Mouse (Mus musculus) hindbrain, postnatal 0 days (tissue): Measurements from ENCODE around the gene Yy1. TPM values are rescaled to one million over a fixed set of nuclear protein-coding genes. Genes with fewer than 3 reads are reported as not detected.

ENCODE experiments used
- ATAC-seq: fragments of 200-750 bp; cut with Nextera tagmentation; 2 replicates; pipeline ENCODE4 v1.8.0; 2017; ENCODE audit warnings: mild to moderate bottlenecking, moderate TSS enrichment, moderate library complexity
- DNase-seq: peaks from one replicate; pipeline ENCODE4 v3.0.0-alpha.2; 2015; ENCODE audit warnings: low spot score
- H3K27ac ChIP-seq: fragments of 300-500 bp; sonication (generic); 2 replicates; pipeline ENCODE4 v1.5.1; 2014; ENCODE audit warnings: mild to moderate bottlenecking
- H3K27me3 ChIP-seq: fragments of 300-500 bp; sonication (generic); 2 replicates; pipeline ENCODE4 v1.6.1; 2014; ENCODE audit warnings: low read length, mixed read lengths; ENCODE audit not compliant: insufficient read depth
- H3K36me3 ChIP-seq: fragments of 300-500 bp; sonication (generic); 2 replicates; pipeline ENCODE4 v1.6.1; 2014; ENCODE audit warnings: low read length, mixed read lengths; ENCODE audit not compliant: insufficient read depth
- H3K4me1 ChIP-seq: fragments of 300-500 bp; sonication (generic); 2 replicates; pipeline ENCODE4 v1.6.1; 2014; ENCODE audit warnings: antibody characterized with exemption, low read length, mixed read lengths; ENCODE audit not compliant: insufficient read depth
- H3K4me2 ChIP-seq: fragments of 300-500 bp; sonication (generic); 2 replicates; pipeline ENCODE4 v1.6.1; 2014; ENCODE audit warnings: low read depth, mild to moderate bottlenecking, low read length, moderate library complexity, mixed read lengths
- H3K4me3 ChIP-seq: fragments of 300-500 bp; sonication (generic); 2 replicates; pipeline ENCODE4 v1.5.1; 2014; ENCODE audit warnings: low read length
- H3K9ac ChIP-seq: fragments of 300-500 bp; sonication (generic); replicated peaks from 2 replicates; pipeline ENCODE4 v1.6.1; 2014; ENCODE audit warnings: mild to moderate bottlenecking, low read length, moderate library complexity, mixed read lengths
- H3K9me3 ChIP-seq: fragments of 300-500 bp; sonication (generic); 2 replicates; pipeline ENCODE4 v1.6.1; 2016; ENCODE audit warnings: low read length, mixed read lengths
- CTCF ChIP-seq: IDR thresholded peaks from 2 replicates; pipeline ENCODE4 v1.5.1; 2016; ENCODE audit warnings: antibody characterized with exemption, control low read depth, low read depth
- WGBS: fragments of 180-500 bp; shearing (Covaris S2); extraction: QIAGEN DNeasy Blood & Tissue Kit; methylation state at CpG from one replicate; pipeline ENCODE4 v1.1.7; 2014; 5-methylcytosine and 5-hydroxymethylcytosine counted together
- polyA plus RNA-seq: library from polyadenylated mRNA; unstranded; fragments of >200 nt; fragmentation: Nextera tagmentation; extraction: Ambion mirVana; gene quantifications from 2 replicates; pipeline ENCODE4 v1.2.1, GENCODE M21; 2015
- total RNA-seq: library from RNA; depleted of rRNA; stranded (reverse); fragments of >200 nt; gene quantifications from 2 replicates; pipeline ENCODE4 v1.2.3, GENCODE M21; 2014

The Yy1 gene
- total and polyA plus RNA-seq, 2 experiments from 2014 or later, result 7.9 to 30.2 TPM

DNA sequence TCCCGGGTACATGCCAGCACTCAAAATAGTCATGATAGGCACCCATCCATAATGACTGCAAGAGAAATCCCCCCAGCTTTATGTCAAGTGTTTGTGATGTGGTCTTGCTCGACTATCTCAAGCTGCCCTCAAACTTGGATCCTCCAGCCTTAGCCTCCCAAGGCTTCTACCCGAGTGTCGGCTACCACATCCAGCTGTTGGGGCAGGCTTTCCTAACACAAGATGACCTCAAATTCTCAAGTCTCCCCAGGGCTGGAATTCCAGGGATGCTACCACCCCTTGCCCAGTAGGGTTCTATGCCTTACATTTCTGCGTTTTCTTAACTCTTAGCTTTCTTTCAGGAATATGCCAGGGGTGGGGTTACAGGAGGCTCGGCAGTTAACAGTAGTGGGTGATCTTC is 37.6 kb downstream of the Yy1 start:
- no peaks in the 10 kb centered on the region for H3K36me3 ChIP-seq

DNA sequence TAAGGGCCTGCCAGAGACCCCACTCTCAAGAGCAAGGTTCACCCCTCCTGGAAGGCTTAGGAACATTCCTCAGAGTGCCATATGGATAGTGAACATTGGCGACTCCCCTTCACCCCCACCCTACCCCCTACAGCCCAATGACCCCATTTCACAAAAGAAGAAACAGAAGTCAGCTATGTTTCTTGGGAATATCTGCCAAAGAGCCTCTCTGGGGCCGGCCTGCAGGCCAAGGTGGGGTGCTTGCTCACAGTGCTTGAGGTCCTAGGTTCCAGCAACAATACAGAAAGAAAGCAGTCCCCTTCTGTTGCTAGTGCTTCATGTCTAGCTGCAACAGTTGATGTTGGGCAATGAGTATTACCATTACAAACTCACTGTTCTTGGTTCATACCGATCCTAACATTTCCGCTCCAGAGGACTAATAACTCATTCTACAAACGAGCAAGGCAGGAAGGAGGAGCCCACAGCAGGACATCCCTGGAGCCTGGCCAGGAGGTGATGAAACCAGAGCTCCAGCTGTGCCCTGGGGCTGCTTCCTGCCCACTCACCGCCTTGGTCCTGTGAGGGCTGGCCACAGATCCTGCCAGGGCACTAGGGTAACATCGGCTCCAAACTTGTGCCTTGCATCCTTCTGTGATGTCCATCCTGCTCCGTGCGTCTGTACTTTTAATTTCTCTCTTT is 39.3 kb downstream of the Yy1 start:
- Histone ChIP-seq H3K4me1 (peaks cover 33% of the 10 kb centered on the region), H3K4me2 (peak overlapping the region; percentile 8; the same call in 1 of the 2 replicates), H3K36me3 (no peaks in the 10 kb centered on the region), H3K27me3 (no peaks in the 10 kb centered on the region), H3K9ac (no peak overlapping the region), H3K9me3 (no peaks in the 10 kb centered on the region), H3K27ac (no peak overlapping the region; the same call in 1 of the 2 replicates), H3K4me3 (no peak overlapping the region)
- DNase-seq (peak; percentile 35), ATAC-seq (no peak)
- TF ChIP-seq CTCF, result no peak
- 41% methylated on average over 9 of the region's 9 CpGs for WGBS

More for the DNA sequence above, 37.6 kb downstream of the Yy1 start:
- ATAC-seq (no peak), DNase-seq (no peak)
- H3K9me3 ChIP-seq, result no peaks in the 10 kb centered on the region
- H3K27ac ChIP-seq, result no peak overlapping the region
- no peak overlapping the region for H3K4me3 ChIP-seq
- H3K4me1 ChIP-seq, result peaks cover 28% of the 10 kb centered on the region
- H3K4me2 ChIP-seq, result no peak overlapping the region
- WGBS, result 85% methylated on average over 6 of the region's 6 CpGs
- no peaks in the 10 kb centered on the region for H3K27me3 ChIP-seq
- TF ChIP-seq CTCF, result no peak
- no peak overlapping the region for H3K9ac ChIP-seq

DNA sequence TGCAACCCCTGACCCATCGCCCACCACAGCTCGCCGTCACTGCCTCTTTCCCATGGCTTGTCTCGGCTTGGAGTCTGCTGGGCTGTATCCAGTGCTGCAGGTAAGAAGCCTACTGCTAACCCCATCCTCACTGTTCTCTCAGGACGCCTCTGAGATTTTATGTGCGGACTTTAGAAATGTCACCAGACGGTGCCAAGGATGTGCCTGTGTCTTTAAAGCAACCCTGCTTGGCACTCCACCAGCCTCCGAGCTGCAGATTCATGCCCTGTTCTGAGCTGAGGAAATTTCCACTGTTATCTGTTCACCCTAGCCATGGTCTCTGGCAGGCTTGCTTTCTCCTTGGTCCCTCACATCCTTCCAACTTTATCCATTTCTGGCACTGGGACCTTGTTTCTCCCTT is 40.1 kb downstream of the Yy1 start:
- Histone ChIP-seq H3K36me3 (no peaks in the 10 kb centered on the region), H3K4me3 (no peak overlapping the region), H3K27ac (no peak overlapping the region), H3K27me3 (no peaks in the 10 kb centered on the region), H3K4me1 (peaks cover 40% of the 10 kb centered on the region), H3K4me2 (peak overlapping the region; percentile 8; the same call in 1 of the 2 replicates), H3K9ac (no peak overlapping the region), H3K9me3 (no peaks in the 10 kb centered on the region)
- WGBS, result 68% methylated on average over 8 of the region's 8 CpGs
- ATAC-seq (no peak), DNase-seq (peak; percentile 31)
- no peak for TF ChIP-seq CTCF

DNA sequence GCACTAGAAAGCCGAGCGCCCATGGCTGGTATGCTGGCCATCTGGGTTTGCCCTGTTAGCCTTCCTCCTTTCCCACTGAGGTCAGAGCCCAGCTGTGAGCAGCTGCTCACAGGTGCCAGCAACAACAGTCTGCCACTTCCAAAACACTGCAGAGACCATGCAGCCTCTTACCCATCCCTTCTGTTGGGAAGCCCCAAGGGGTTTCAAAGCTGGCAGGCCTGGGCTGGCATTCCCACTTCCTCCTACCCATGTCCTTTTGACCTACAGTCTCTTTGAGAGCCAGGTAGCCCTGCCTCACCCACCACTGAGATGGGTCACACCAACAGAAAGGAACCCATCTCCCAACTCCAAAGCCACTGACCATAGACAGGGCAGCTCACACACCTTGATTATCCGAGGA is 40.6 kb downstream of the Yy1 start:
- no peaks in the 10 kb centered on the region for H3K27me3 ChIP-seq
- H3K9me3 ChIP-seq, result no peaks in the 10 kb centered on the region
- no peak overlapping the region for H3K4me2 ChIP-seq
- TF ChIP-seq CTCF, result no peak
- no peaks in the 10 kb centered on the region for H3K36me3 ChIP-seq
- H3K4me3 ChIP-seq, result no peak overlapping the region
- H3K27ac ChIP-seq, result no peak overlapping the region
- H3K9ac ChIP-seq, result no peak overlapping the region
- 90% methylated on average over 3 of the region's 3 CpGs for WGBS
- H3K4me1 ChIP-seq, result peaks cover 44% of the 10 kb centered on the region
- no peak for ATAC-seq
- no peak for DNase-seq

DNA sequence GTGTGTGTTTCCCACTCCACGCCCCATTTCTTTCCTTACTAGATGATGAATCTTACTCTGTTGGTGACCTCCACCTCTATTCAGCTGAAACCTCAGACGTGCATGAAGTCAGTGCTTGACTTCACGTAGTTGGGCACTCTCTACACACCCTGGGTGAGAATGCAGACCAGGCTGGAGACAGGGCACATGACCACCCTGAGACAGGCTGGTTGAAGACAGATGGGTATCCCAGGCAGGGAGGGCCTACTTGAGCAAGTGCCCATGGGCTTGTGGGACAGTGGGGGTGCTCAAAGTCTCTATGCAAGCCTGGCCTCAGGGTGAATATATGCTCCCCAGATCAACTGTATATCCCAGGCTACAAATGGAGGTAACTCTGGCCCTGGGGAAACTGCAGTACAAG is 41.6 kb downstream of the Yy1 start:
- Histone ChIP-seq H3K36me3 (no peaks in the 10 kb centered on the region), H3K4me3 (peak overlapping the region; percentile 60), H3K9me3 (no peaks in the 10 kb centered on the region), H3K4me2 (peak overlapping the region; percentile 84), H3K9ac (no peak overlapping the region), H3K27ac (no peak overlapping the region), H3K27me3 (no peaks in the 10 kb centered on the region), H3K4me1 (peaks cover 44% of the 10 kb centered on the region)
- no peak for TF ChIP-seq CTCF
- ATAC-seq, result no peak
- no peak for DNase-seq
- 84% methylated on average over 3 of the region's 3 CpGs for WGBS

DNA sequence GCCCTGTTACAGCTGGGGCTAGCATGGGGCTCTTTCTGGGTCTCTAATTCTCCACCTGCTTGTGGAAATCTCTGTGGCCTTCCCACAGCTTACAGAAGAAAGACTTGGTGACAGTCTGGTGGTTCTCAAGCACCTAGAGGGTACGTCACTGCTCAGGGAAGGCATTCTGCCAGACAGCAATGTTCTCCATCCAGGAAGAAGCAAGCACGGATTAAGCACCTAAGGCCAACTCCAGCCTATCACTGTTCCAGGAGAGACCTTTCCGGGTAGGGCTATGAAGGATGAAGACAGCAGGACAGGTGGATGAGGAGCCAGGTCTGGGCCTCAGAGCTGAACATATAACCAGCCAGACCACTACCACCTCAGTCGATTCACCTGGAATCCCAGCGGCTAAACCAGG is 42.0 kb downstream of the Yy1 start:
- peak overlapping the region; percentile 84 for H3K4me2 ChIP-seq
- DNase-seq (no peak), ATAC-seq (no peak)
- no peaks in the 10 kb centered on the region for H3K27me3 ChIP-seq
- no peaks in the 10 kb centered on the region for H3K36me3 ChIP-seq
- H3K27ac ChIP-seq, result peak overlapping the region; percentile 74; the same call in 1 of the 2 replicates
- 46% methylated on average over 5 of the region's 5 CpGs for WGBS
- no peaks in the 10 kb centered on the region for H3K9me3 ChIP-seq
- TF ChIP-seq CTCF, result no peak
- peaks cover 44% of the 10 kb centered on the region for H3K4me1 ChIP-seq
- H3K4me3 ChIP-seq, result peak overlapping the region; percentile 60
- H3K9ac ChIP-seq, result peak overlapping the region; percentile 73

DNA sequence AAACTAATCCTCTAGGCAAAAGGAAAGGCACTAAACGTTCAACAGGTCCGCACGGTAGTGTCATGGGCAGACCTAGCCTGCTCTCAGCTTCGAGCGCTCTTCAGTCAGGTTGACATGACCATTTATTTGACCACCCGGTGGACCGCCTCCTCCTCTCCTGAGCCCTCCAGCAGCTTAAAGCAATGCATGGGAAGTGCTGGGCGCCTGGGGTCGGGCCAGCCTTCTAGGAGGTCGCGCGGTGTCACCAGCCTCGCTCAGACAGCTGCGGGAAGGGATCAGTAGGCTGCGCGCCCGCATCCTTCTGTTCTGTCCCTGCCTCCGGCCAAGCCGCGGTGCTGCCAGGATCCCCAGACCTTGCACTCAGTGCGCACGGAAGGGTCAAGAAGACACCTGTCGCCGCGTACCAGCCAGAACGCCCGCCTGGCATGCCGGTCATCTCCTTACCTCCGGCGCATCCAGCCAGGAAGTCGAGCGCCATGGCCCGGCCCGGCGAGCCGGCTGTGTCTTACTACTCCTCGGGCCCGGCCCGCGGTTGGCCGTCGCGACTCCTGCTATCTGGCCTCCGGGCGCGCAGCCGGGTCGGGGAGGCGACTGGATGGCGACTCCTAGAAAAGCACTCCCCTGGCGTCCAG is 42.6 kb downstream of the Yy1 start:
- Histone ChIP-seq H3K4me1 (peaks cover 44% of the 10 kb centered on the region), H3K9ac (peak overlapping the region; percentile 73), H3K4me2 (peak overlapping the region; percentile 84), H3K36me3 (no peaks in the 10 kb centered on the region), H3K27ac (peak overlapping the region; percentile 74; the same call in 1 of the 2 replicates), H3K9me3 (no peaks in the 10 kb centered on the region), H3K4me3 (peak overlapping the region; percentile 60), H3K27me3 (no peaks in the 10 kb centered on the region)
- WGBS, result 2% methylated on average over 51 of the region's 51 CpGs
- DNase-seq, result peak; percentile 23
- TF ChIP-seq CTCF, result no peak
- ATAC-seq, result peak; percentile 36
